Mouse (Mus musculus) liver, postnatal 0 days (tissue): Measurements from ENCODE around the gene Lancl1. TPM values are rescaled to one million over a fixed set of nuclear protein-coding genes. Genes with fewer than 3 reads are reported as not detected.

Experiments
- ATAC-seq: fragments of 200-750 bp; cut with Nextera tagmentation; 2 replicates; pipeline ENCODE4 v1.8.0; 2017; ENCODE audit warnings: mild to moderate bottlenecking, moderate library complexity
- DNase-seq: peaks from one replicate; pipeline ENCODE4 v3.0.0-alpha.2; 2016
- H3K27ac ChIP-seq: fragments of 300-500 bp; sonication (generic); 2 replicates; pipeline ENCODE4 v1.5.1; 2014; ENCODE audit warnings: antibody characterized with exemption, moderate library complexity, mild to moderate bottlenecking, low read depth
- H3K27me3 ChIP-seq: fragments of 300-500 bp; sonication (generic); 2 replicates; pipeline ENCODE4 v1.6.1; 2014; ENCODE audit warnings: low read length, control low read depth, mixed read lengths; ENCODE audit not compliant: insufficient read depth
- H3K36me3 ChIP-seq: fragments of 300-500 bp; sonication (generic); replicated peaks from 2 replicates; pipeline ENCODE4 v1.6.1; 2014; ENCODE audit warnings: mild to moderate bottlenecking, control low read depth, low read length, moderate library complexity, mixed read lengths; ENCODE audit not compliant: insufficient read depth
- H3K4me1 ChIP-seq: fragments of 300-500 bp; sonication (generic); 2 replicates; pipeline ENCODE4 v1.6.1; 2014; ENCODE audit warnings: antibody characterized with exemption, mild to moderate bottlenecking, control low read depth; ENCODE audit not compliant: insufficient read depth
- H3K4me2 ChIP-seq: fragments of 300-500 bp; sonication (generic); 2 replicates; pipeline ENCODE4 v1.6.1; 2014; ENCODE audit warnings: low read depth, mild to moderate bottlenecking, low read length, moderate library complexity, mixed read lengths
- H3K4me3 ChIP-seq: fragments of 300-500 bp; sonication (generic); 2 replicates; pipeline ENCODE4 v1.5.1; 2014; ENCODE audit warnings: low read depth, low read length
- H3K9ac ChIP-seq: fragments of 300-500 bp; sonication (generic); replicated peaks from 2 replicates; pipeline ENCODE4 v1.6.1; 2014; ENCODE audit warnings: mild to moderate bottlenecking, moderate library complexity
- H3K9me3 ChIP-seq: fragments of 300-500 bp; sonication (generic); 2 replicates; pipeline ENCODE4 v1.6.1; 2016; ENCODE audit warnings: mild to moderate bottlenecking, control low read depth, low read length, mixed read lengths
- CTCF ChIP-seq: sonication (generic); IDR thresholded peaks from 2 replicates; pipeline ENCODE4 v1.5.1; 2016; ENCODE audit warnings: antibody characterized with exemption, low read depth
- EP300 ChIP-seq: IDR thresholded peaks from 2 replicates; pipeline ENCODE4 v1.6.1; 2016; ENCODE audit warnings: antibody characterized with exemption, low read depth, mild to moderate bottlenecking
- WGBS: fragments of 180-500 bp; shearing (Covaris S2); extraction: QIAGEN DNeasy Blood & Tissue Kit; methylation state at CpG from one replicate; pipeline ENCODE4 v1.1.7; 2014; ENCODE audit not compliant: insufficient replicate concordance; 5-methylcytosine and 5-hydroxymethylcytosine counted together
- polyA plus RNA-seq: library from polyadenylated mRNA; unstranded; fragments of >200 nt; fragmentation: Nextera tagmentation; extraction: Ambion mirVana; gene quantifications from 2 replicates; pipeline ENCODE4 v1.2.1, GENCODE M21; 2015

Lancl1 gene
- polyA plus RNA-seq, 1 experiment from 2014 or later, result 26.8 TPM

DNA sequence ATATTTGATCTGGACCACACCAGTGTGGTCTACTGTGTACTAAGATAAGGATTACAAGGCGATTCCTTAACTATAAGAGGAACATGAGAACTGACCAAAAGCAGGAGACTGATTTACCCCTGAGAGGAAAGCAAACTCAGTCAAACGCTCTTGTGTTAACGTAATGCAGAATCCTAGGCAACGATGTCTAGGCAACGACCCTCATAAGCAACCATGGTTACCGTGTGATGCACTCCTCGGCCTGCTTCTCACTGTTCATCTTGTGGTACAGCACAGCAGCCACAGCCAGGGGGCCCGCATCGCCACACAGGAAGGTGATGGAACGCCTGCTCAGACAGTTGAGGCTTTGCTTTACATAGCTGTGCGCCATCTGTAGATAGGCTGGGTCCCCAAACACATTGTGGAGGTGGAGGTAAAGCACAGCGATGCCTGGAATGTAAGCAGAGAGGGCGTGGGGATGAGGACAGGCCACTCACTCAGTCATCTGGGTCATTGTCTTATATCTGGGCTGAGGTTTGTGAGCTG, 18.0 kb downstream of the Lancl1 start:
- no peak for ATAC-seq
- TF ChIP-seq EP300 (no peak), CTCF (no peak)
- no peak for DNase-seq
- Histone ChIP-seq H3K4me3 (no peak overlapping the region), H3K4me1 (no peaks in the 10 kb centered on the region), H3K9me3 (no peaks in the 10 kb centered on the region), H3K4me2 (no peak overlapping the region), H3K36me3 (peaks cover 7% of the 10 kb centered on the region), H3K27me3 (no peaks in the 10 kb centered on the region), H3K9ac (no peak overlapping the region), H3K27ac (no peak overlapping the region)
- 82% methylated on average over 13 of the region's 13 CpGs for WGBS

DNA sequence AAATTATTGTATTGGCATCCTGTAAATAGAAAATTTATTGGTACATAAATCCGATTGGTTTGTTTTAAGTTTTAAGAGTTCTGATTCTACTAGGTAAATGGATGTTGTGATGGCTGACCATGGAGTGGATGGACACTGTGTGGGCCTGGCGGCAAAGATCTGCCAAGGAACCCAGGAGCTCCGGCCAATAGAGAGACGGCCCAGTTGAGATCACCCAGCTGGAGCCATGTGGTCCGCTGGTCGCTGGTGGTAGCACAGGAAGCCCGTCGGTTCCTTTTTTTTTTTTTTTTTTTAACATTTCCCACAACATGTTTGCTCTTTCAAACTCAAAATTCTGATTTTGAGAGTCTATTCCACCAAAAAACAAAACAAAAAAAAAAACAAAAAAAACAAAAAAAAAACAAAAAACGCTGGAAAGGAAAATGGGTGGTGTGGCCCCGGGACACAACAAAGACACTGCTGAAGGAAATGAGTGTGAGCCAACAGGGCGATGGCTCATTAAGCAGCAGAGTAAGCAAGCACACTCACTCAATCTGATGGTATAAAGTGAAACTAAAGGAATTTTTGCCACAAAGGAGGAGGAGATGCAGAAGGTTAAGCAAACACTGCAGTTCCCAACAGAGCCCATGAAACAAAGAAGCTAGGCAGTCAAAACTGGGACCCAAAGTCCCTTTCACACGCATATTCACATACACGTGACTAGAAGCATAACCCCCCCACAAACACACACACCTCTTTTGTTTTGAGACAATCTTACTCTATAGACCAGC, 21.4 kb downstream of the Lancl1 start:
- no peak for DNase-seq
- 75% methylated on average over 13 of the region's 13 CpGs for WGBS
- ATAC-seq, result no peak
- TF ChIP-seq EP300 (no peak), CTCF (no peak)
- Histone ChIP-seq H3K27ac (no peak overlapping the region), H3K4me2 (no peak overlapping the region), H3K9ac (no peak overlapping the region), H3K4me3 (no peak overlapping the region), H3K27me3 (no peaks in the 10 kb centered on the region), H3K4me1 (no peaks in the 10 kb centered on the region), H3K36me3 (peaks cover 7% of the 10 kb centered on the region), H3K9me3 (no peaks in the 10 kb centered on the region)

DNA sequence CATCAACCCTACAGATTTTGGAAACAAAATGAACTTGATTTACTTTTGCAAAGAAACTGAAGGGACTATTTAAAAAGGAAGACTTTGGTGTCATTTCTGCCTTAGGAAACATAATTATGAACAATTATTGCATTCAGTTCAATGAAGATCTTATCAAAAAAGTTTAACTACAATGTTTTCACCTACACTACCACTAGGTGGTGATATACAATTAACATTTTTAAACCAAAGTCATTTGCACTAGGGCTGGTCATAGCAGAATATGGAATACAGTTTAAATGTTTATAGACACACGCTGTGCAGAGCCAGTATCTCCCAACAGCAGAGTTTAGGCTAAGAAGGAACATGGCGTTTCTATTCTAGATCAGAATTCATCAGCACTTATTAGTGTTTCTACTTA, 24.5 kb downstream of the Lancl1 start:
- ATAC-seq (no peak), DNase-seq (no peak)
- 58% methylated on average over 2 of the region's 2 CpGs for WGBS
- H3K9ac ChIP-seq, result no peak overlapping the region
- TF ChIP-seq CTCF (peak; percentile 49), EP300 (no peak)
- no peak overlapping the region for H3K4me3 ChIP-seq
- H3K36me3 ChIP-seq, result no peaks in the 10 kb centered on the region
- no peaks in the 10 kb centered on the region for H3K9me3 ChIP-seq
- no peaks in the 10 kb centered on the region for H3K27me3 ChIP-seq
- no peaks in the 10 kb centered on the region for H3K4me1 ChIP-seq
- H3K4me2 ChIP-seq, result no peak overlapping the region
- H3K27ac ChIP-seq, result no peak overlapping the region

DNA sequence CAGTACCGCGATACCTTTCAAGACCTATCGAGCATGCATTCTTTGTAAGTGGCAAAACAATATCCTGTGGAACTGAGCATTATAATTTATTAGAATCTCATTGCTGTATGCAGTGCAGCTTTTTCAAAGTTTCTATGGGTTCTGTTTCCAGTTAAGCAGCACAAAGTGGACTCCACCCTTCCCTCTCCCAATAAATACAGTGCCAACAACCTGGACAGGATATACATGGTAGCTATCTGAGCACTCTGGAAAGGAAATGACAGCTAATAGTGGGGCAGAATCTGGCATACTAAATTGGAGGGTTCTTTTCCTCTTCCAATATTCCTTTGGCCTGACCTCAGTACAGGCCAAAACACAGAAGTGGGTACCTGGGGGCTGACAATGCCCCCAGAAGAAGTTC, 28.2 kb downstream of the Lancl1 start:
- Histone ChIP-seq H3K36me3 (peaks cover 13% of the 10 kb centered on the region), H3K4me2 (no peak overlapping the region), H3K9me3 (no peaks in the 10 kb centered on the region), H3K4me3 (no peak overlapping the region), H3K4me1 (no peaks in the 10 kb centered on the region), H3K9ac (no peak overlapping the region), H3K27ac (no peak overlapping the region), H3K27me3 (no peaks in the 10 kb centered on the region)
- TF ChIP-seq EP300, result no peak
- TF ChIP-seq CTCF, result no peak
- WGBS, result 94% methylated on average over 3 of the region's 3 CpGs
- ATAC-seq (no peak), DNase-seq (no peak)

DNA sequence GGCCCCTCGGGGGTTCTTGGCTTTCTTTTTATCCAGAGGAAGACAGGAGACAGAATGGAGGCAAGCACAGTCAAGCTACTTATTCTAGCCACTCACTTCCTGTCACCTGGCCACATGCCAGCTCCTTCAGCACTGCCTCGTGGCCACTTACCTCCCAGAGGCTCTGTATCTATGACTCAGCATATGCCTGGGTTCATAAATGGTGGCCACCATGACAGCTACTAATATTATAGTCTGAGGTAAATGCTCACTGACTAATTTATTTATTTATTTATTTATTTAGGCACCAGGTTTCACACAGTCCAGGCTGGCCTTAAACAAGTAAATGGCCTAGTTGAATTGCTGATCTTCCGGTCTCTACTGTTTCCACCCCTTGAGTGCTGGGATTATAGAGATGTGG, 35.0 kb downstream of the Lancl1 start:
- Histone ChIP-seq H3K4me3 (no peak overlapping the region), H3K9me3 (no peaks in the 10 kb centered on the region), H3K36me3 (peaks cover 16% of the 10 kb centered on the region), H3K27me3 (no peaks in the 10 kb centered on the region), H3K27ac (no peak overlapping the region), H3K4me2 (no peak overlapping the region), H3K9ac (no peak overlapping the region), H3K4me1 (peaks cover 9% of the 10 kb centered on the region; the same call in 1 of the 2 replicates)
- ATAC-seq (no peak), DNase-seq (no peak)
- 58% methylated on average over 3 of the region's 3 CpGs for WGBS
- no peak for TF ChIP-seq EP300
- TF ChIP-seq CTCF, result no peak

DNA sequence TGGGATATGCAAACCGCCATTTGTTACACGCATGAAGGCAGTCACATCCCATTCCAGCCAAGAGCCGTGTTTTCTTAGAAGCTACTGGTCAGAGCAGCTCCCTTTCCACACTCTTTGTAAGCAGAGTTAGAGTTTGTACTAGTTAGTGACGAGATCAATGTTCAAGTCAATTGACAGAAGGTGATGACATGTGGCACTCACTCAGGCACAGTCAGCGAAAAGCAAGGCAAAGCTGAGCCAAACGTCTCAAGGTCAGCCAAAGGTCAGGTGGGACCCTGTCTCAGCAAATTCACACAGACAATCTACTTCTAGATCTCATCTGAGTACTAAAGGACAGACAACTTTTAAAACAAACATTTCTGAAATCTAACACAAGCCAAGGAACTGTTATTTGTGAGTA, 36.4 kb downstream of the Lancl1 start:
- 69% methylated on average over 6 of the region's 6 CpGs for WGBS
- Histone ChIP-seq H3K36me3 (peaks cover 16% of the 10 kb centered on the region), H3K27me3 (no peaks in the 10 kb centered on the region), H3K4me2 (no peak overlapping the region), H3K9me3 (no peaks in the 10 kb centered on the region), H3K4me1 (peaks cover 13% of the 10 kb centered on the region; the same call in 1 of the 2 replicates), H3K27ac (peak overlapping the region; percentile 73), H3K4me3 (no peak overlapping the region), H3K9ac (no peak overlapping the region)
- ATAC-seq (peak; percentile 91), DNase-seq (peak; percentile 45)
- TF ChIP-seq EP300 (no peak), CTCF (no peak)
